Comparison of ENCODE assay signal across 19 mouse cellular contexts in the genomic region with DNA sequence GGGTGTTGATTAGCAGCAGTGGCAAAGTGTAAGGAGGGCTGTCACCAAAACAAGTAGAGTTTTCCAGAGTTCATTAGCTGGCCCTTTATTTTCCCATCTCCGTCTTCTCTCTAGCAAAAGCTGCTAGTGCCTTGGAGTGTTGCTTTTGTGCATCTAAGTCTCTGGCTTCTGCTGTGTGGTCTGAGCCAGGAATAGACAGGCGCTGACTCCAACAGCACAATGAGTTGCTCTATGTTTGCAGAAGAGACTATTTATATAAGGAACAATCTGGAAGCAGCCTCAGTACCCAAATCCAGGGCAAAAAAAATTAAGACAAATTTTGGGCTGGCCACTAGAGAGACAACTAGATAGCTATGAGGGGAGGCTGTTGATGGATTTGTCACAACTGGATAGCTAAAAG. TPM values are rescaled to one million over a fixed set of nuclear protein-coding genes. Genes with fewer than 3 reads are reported as not detected.
DNase-seq lines count a peak whose midpoint lies in the region; ATAC-seq lines count a peak whose summit lies in the region.
"Had no signal": no experiment of that assay in that cellular context is flagged by ENCODE, and none has a peak within 500 bp of the region (broad histone marks: within the 10 kb centered on the region; RNA-seq: fewer than 3 reads in every experiment).

No protein-coding gene starts in this region.

- 88% methylated on average over 2 of the region's 2 CpGs for WGBS in hindbrain, embryonic 13.5 days

- ATAC-seq in hindbrain, embryonic 13.5 days (ENCODE audit: low FRiP score): no peak
- ATAC-seq: forebrain, embryonic 14.5 days; midbrain, embryonic 13.5 days had no signal

- H3K27me3 ChIP-seq in hindbrain, embryonic 13.5 days: no peaks in the 10 kb centered on the region
- H3K27me3 ChIP-seq: CH12.LX; heart, embryonic 13.5 days; midbrain, embryonic 13.5 days; stomach, embryonic 15.5 days had no signal

- DNase-seq in cerebellum, adult 9-10 months: peak; percentile 58
- DNase-seq in cerebellum, adult 11-12 months: no peak
- peak; percentile 53 for DNase-seq in left cerebral cortex, adult 11 months (ENCODE audit: low spot score)
- DNase-seq in left cerebral cortex, postnatal 4 days: no peak
- peak; percentile 16 to 49 for DNase-seq in left cerebral cortex, adult 18-20 months (ENCODE audit: low spot score in 2 of 2)
- DNase-seq in right cerebral cortex, postnatal 25 days: peak; percentile 19
- no peak for DNase-seq in lung, postnatal 4 days
- DNase-seq: adrenal gland, postnatal 36 days; heart, postnatal 4 days; kidney, adult 9 months; spleen, adult 18-20 months; thymus, postnatal 36 days had no signal

- H3K4me2 ChIP-seq in hindbrain, embryonic 13.5 days: no peak overlapping the region
- H3K4me2 ChIP-seq: heart, embryonic 13.5 days; midbrain, embryonic 13.5 days; stomach, embryonic 15.5 days had no signal

- H3K4me3 ChIP-seq in hindbrain, embryonic 13.5 days: no peak overlapping the region
- H3K4me3 ChIP-seq: heart, embryonic 13.5 days; midbrain, embryonic 13.5 days; stomach, embryonic 15.5 days had no signal

- H3K9ac ChIP-seq in hindbrain, embryonic 13.5 days: no peak overlapping the region
- H3K9ac ChIP-seq: heart, embryonic 13.5 days; midbrain, embryonic 13.5 days; stomach, embryonic 15.5 days had no signal

- no peak overlapping the region for H3K27ac ChIP-seq in hindbrain, embryonic 13.5 days
- H3K27ac ChIP-seq: heart, embryonic 13.5 days; macrophage; midbrain, embryonic 13.5 days; stomach, embryonic 15.5 days had no signal

- intact Hi-C loops in left cerebral cortex, postnatal 4 days (cut with DNase I): no loop called here

- H3K36me3 ChIP-seq in hindbrain, embryonic 13.5 days: peaks cover 26% of the 10 kb centered on the region

- no peaks in the 10 kb centered on the region for H3K9me3 ChIP-seq in hindbrain, embryonic 13.5 days
- H3K9me3 ChIP-seq: heart, embryonic 13.5 days; midbrain, embryonic 13.5 days; stomach, embryonic 15.5 days had no signal

- H3K4me1 ChIP-seq in hindbrain, embryonic 13.5 days (replicated peaks): no peaks in the 10 kb centered on the region
- H3K4me1 ChIP-seq: heart, embryonic 13.5 days; midbrain, embryonic 13.5 days; stomach, embryonic 15.5 days had no signal

RNA-seq across cellular contexts. Expression of gene Phf20, which starts 45.4 kb away (rescaled TPM):
- total RNA-seq in left cerebral cortex, postnatal 4 days (2021): 100 to 1,000 TPM in 1 of 2 experiments, 10 to 100 TPM in 1; 93.5 to 101 TPM
- total RNA-seq in left cerebral cortex, adult 18-20 months (2021): 10 to 100 TPM; 87.7 to 97.8 TPM
- 102 and 107 TPM in 2 replicates for polyA plus RNA-seq in hindbrain, embryonic 13.5 days (2015; fragmentation: Nextera tagmentation; extraction: Ambion mirVana)

Comparison
In these comparisons a context has a peak if more than half of its experiments do, and no peak if none do; other contexts are left out.
1. DNase-seq: peak in cerebellum, adult 9-10 months (single experiment), left cerebral cortex, adult 11 months (single experiment), left cerebral cortex, adult 18-20 months (2 of 2) and right cerebral cortex, postnatal 25 days (single experiment); none in cerebellum, adult 11-12 months (single experiment), left cerebral cortex, postnatal 4 days (single experiment) and lung, postnatal 4 days (0 of 2).